Mouse (Mus musculus) lung, postnatal 10 days (tissue): Measurements from ENCODE around the gene Fbxl18.
"Not testable (repeated sequence)": the region's sequence is repeated elsewhere in the genome, so short reads cannot be mapped to it uniquely, and the experiment has no call there.

Source experiments
- DNase-seq: peaks from one replicate; pipeline ENCODE4 v3.0.0; 2021

The Fbxl18 gene

GRCm38 (mm10) chr5:142899057-142899601 is 3.9 kb upstream of the Fbxl18 start:
- no peak for DNase-seq

DNA sequence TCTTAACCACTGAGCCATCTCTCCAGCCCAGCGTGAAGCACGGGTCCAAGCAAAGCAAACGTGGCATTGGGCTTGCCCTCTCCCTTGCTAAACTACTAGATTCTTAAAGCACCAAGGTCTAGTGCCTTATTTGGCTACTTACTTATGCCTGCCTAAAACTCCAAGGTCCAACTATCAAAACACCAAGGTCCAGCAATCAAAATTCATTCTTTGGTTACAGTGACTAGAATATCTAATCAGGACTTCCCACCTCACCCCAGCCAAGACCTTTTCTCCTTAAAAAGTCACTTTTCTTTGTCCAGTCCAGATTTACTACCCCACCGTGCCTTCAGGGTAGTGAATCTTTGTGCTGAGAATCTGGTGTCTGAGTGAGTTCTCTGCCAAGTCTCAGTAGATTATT is 3.1 kb upstream of the Fbxl18 start:
- no peak for DNase-seq

DNA sequence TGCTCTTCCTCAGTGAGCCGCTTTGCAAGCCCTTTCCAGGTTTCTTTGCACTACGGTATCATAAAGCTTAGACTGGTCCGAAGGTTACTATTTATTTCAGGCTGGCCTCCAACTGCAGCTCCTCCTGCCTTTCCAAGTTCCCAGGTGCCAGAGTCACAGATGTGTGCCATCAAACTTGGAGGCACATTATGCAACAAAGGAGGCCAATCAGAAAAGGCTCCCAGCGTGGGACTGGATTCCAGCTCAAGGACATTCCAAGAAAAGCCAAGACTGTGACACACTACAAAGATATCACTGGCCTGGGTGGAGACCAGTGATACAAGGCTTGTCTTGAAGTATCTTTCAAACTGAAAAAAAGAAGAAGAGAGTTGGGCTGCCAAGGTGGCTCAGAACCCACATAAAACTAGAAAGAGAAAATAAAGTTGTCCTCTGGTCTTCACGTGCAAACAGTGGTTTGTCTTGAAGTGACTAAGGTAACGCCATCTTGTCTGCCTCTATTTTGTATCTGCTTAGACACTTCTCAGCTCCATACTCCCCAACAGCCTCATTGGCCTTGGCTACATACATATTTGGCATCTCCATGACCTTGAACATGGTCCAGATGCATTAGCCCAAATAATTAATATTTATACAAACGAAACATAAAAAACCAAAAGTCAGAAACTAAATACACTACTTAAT is 2.5 kb upstream of the Fbxl18 start:
- no peak for DNase-seq

GRCm38 (mm10) chr5:142896713-142897112 is 1.5 kb upstream of the Fbxl18 start:
- DNase-seq, result no peak

DNA sequence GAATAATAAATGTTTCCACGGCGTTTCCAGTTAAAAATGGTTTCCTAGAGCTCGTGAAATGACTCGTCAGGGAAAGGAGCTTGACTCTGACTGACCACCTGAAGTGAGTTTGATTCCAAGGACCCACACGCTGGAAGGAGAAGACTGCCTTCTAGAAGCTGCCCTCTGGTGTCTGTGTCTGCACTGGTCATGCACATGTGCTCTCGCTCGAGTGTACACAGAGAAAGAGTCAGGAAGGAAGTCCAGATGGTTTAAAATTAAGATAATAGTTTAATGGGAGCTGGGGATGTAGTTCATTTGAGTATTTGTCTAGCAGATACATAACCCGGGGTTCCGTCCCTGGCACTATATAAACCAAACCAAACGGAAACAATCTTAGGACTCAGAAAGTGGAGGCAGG is 971 bp upstream of the Fbxl18 start:
- no peak for DNase-seq

- DNase-seq, result no peak
Observed at GRCm38 (mm10) chr5:142891396-142891795, 3.8 kb downstream of the Fbxl18 start.

DNA sequence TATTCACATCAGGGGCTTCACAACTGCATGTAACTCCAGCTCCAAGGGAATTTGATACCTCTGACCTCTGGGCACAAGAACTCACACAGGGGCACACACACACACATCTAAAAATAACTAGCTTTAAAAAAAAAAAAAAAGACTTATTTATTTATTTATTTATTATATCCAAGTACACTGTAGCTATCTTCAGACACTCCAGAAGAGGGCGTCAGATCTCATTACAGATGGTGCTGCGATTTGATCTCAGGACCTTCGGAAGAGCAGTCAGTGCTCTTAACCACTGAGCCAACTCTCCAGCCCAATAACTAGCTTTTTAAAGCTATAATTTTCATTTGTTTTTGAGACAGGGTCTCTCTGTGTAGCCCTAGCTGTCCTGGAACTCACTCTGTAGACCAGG is 7.7 kb downstream of the Fbxl18 start:
- DNase-seq, result not testable (repeated sequence)

GRCm38 (mm10) chr5:142886761-142887160 is 8.5 kb downstream of the Fbxl18 start:
- DNase-seq, result no peak

DNA sequence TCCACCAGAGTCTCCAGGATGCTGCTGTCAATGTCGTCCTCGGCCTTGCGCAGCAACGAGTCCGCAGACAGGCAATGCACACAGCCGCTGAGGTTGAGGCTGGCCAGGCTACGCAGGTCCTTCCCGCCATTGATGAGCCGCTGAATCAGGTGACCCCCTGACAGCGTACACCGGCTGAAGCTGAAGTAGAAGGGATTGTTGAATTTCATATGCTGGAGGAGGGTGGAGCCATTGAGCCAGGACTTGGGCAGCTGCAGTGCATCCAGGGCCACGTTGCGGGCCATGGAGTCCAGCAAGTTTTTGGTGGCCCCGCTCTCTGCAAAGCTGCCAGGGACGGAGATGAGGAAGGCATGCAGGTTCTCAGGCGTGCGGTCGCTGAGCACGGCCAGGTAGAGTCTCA is 9.0 kb downstream of the Fbxl18 start:
- DNase-seq, result no peak

DNA sequence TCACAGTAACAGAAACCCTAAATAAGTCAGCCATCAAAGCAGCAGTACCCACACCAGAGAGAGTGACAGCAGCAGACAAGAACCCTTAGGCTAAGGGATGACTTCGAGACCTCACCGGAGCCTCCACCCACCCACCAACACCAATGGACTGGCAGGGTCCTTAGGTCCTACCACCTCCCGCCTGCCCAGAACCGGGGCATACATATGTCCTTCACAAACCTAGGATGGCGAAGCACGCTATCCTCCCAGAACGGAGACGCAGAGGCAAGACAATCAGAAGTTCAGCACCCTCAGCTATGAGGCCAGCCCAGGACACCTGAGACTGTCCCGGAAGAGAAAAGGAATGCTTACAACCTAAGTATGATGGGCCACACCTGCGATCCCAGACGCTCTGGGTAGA is 12.8 kb downstream of the Fbxl18 start:
- no peak for DNase-seq

GRCm38 (mm10) chr5:142881936-142882335 is 13.3 kb downstream of the Fbxl18 start:
- no peak for DNase-seq

DNA sequence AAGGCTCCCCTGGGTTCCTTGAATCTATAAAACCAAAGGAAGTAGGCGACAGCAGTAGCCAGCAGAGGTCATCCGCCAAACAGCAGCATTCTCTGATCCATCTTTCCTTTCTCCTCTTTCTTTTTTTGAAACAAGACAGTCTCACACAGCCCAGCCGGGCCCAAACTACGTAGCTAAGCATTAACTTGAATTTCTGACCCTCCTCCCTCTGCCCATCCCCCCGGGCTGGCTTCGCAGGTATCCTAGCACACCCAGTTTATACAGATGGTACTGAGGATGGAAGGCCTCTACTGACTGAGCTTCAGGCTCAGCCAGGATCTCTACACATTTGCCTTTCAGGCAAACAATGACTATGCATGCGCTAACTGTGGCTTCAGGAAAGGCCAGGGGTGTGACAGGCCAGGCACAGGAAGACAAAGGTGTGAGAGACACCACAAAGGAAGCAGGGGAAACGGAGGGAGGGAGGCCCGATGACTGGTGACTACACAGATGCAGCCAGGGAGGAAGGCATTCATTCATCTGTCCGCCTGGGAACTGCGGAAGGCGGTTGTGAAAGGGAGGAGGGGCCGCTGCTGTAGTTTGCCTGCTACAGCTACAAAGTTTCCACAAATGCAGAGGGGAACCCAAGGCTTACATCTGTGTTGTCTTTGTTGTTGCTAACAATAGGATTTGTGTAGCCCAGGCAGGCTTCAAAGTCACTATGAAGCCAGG is 14.3 kb downstream of the Fbxl18 start:
- peak; percentile 70 for DNase-seq

DNA sequence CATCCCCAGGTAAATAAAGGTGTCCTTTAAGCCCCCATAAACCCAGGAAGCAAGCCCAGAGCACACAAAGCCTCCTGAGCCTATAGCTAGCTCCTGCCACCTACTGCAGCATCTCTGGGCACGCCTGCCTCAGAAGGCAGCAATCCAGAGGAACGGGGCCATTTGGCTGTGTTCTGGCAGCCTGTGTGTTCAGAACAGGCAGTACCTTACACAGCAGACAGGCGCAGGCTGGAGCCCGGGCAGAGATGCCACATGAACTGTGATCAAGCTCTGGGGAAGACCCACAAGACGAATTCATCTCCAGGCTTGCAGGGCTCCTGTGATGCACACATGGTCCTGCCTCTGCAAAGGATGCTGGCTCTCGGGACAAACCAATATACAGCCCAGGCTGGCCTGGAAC is 15.0 kb downstream of the Fbxl18 start:
- no peak for DNase-seq

DNA sequence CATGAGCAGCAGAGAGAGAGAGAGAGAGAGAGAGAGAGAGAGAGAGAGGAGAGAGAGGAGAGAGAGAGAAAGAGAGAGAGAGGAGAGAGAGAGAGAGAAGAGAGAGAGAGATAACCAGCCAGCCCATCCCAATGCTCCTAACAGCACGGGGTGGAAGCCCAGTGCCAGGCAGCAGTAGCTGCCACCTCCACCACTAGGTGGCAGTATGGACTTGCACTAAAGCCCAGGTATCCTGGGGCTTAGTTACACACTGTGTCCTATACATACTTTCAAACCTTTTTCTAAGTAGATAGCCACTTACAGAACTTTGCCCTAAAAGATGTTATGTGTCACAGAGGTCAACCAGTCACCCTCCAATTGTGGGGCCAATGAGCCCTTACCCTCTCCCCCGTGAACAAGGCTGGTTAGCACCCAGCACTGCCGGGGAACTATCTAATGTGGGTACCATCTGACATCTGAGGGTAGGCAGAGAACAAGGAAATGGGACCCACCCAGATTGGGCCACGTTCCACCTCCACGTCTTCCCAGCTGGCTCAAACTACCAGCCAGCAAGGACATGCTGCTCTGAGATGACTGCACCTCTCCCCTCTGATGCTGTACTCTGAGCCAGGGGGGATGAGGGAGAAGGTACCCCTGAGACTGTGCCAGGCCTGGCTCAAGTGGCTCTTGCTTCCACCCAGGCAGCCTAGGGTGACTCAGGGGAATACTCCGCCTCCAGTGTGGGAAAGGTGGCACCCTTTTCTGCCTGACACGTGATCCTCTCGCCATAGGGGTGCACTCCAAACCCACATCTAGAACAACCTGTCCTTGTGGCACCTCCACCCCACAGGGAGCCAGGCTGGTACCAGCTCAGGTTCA is 15.7 kb downstream of the Fbxl18 start:
- DNase-seq, result peak; percentile 88

GRCm38 (mm10) chr5:142878570-142878969 is 16.7 kb downstream of the Fbxl18 start:
- DNase-seq, result no peak

DNA sequence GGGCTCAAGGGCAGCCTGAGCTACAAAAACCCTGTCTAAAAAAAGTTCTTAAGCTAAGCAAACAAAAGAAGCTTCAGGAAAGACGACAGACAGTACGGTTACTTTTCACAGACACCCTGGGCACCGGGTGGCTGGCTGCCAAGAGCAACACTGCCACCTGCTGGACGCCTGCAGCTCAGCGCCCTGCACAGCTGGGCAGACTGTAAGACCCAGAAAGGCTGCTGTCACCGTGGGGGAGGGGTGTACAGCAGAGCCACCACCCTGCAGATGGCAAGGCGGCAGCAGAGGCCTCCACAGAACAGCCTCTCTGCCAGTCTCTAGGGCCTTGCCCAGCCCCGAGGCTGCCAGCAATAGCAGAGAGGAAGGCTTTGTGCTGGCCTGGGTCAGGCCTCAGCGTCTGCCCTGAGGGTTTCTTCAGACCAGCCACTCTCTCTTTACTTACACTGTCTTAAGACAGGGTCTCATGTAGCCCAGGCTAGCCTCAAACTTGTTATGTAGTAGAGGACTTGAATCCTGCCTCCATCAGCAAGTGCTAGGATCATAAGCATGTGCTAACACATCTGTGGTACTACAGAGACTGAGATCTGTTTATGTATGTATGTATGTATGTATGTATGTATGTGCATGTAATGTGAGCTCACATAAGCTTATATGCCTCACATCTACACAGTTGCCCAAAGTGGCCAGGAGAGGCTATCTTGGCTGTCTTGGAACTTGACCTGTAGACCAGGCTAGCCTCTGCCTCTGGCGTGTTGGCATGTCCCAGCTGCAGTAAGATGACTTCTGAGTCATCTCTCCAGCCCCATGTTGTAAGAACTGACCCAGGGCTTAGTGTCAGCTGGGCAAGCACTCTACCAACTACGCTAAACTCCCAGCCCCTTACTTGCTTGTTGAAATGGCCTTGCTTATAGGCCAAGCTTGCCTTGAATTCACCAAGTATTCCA is 17.6 kb downstream of the Fbxl18 start:
- DNase-seq, result peak; percentile 92

DNA sequence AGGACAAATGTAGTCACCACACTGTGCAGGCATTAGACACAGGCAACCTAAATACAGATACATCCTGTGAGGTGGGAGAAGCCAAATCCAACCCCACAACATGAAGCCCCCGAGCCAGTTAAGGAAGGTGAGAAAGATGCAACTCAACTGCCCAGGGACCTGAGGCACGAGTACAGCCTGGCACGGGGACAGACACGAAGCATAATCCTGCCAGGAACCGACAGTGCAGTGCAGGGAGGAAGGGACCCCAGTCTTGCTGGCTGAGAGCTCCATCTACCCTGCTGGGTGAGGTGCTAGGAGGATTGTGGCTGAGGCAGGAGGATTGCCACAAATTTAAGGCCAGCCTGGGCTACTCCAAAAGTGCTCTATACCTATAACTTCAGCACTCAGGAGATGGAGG is 18.3 kb downstream of the Fbxl18 start:
- DNase-seq, result no peak

- no peak for DNase-seq
Observed at GRCm38 (mm10) chr5:142875513-142875905, 19.7 kb downstream of the Fbxl18 start.

DNA sequence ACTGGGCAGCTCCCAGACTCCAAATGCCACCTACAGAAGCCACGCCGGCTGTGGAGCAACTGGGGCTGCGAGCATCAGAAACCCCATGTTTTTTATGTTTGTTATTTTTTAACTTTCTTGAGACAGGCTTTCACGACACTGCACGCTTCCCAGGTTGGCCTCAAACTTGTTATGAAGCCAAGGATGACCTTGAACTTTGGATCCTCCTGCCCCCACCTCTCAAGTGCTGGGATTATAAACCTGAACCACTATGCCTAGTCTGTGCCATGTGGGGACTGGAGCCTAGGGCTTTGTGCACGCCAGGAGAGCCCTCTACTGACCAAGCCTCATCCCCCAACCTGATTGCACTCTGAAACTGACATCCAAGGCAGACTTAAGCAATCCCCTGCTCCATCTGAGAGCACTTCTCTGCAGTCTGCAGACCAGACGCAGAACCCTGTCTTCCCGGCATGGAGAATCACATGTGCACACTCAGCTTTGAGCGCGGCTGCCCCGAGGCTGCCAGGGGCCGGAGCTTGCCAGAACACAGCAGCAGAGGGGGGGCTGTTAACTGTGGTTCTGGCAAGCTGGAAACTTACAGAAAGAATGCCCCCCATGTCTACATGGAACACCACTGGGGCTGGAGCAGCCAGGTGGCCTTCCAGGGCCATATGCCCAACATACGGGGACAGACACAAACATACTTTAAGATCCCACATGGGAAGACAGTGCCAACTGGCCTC is 20.3 kb downstream of the Fbxl18 start:
- no peak for DNase-seq

GRCm38 (mm10) chr5:142873718-142874117 is 21.5 kb downstream of the Fbxl18 start:
- DNase-seq, result no peak

DNA sequence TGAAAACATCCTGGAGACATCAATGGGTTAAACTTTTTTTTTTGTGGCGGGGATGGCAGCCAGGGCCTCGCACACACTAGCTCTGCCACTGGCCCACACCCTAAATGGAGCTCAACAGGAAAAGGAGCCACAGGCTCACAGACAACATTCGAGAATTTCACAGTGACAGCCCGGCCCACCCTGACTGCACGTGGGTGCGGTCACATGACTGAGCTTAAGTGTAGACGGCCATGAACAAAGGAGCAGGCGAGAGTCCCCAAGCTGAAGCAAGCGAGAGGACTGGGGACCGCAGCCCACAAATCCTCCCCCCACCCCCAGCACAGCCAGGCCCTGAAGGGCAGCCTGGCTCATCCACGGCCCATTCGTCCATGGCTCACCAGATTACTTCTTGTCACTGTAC is 23.5 kb downstream of the Fbxl18 start:
- no peak for DNase-seq

DNA sequence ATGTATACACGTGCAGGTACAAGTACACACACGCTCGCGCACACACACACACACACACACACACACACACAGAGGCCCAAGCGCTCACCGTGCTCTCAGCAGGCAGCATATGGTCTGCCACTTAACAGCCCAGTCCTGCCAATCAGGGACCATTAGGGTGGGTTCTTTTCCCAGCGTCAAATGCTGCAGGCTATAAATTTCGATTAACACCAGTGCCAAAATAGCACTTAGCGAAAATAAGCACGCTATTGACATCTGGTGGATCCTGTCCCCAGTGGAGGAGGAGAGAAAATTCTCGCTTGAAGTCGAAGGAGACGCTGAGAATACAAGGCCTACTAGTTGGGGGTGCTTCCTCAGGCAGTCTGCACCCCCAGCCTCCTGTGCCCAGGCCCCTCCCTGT is 25.8 kb downstream of the Fbxl18 start:
- DNase-seq, result no peak
